ENCODE assay signal across 8 mouse cellular contexts in genomic region chr5:107726281-107727006, GRCm38 (mm10). TPM values are rescaled to one million over a fixed set of nuclear protein-coding genes. Genes with fewer than 3 reads are reported as not detected.
A peak's percentile ranks its signal among the peaks of the same experiment; 100 is the strongest.
DNase-seq lines count a peak whose midpoint lies in the region; ATAC-seq lines count a peak whose summit lies in the region.

No protein-coding gene starts in this region.

- peak; percentile 20 for ATAC-seq in inflammation-experienced regulatory T-cells, adult 6 months
- no peak for ATAC-seq in midbrain, embryonic 12.5 days (ENCODE audit: low FRiP score, low read depth)

- H3K27me3 ChIP-seq in forebrain, embryonic 10.5 days (ENCODE audit: poor library complexity, severe bottlenecking), result peaks cover 100% of the 10 kb centered on the region
- peaks cover 86% of the 10 kb centered on the region for H3K27me3 ChIP-seq in midbrain, embryonic 12.5 days

- peak; percentile 46 for DNase-seq in embryo, embryonic 10.5 days (ENCODE audit: low spot score)
- no peak for DNase-seq in embryo, embryonic 10 days (ENCODE audit: low spot score)
- peak; percentile 45 for DNase-seq in CD4-positive, CD25-positive, alpha-beta regulatory T cell, adult 2 months (ENCODE audit: low read depth, low spot score)
- peak; percentile 45 for DNase-seq in forebrain, embryonic 10.5 days (ENCODE audit: extremely low spot score, low spot score)
- peak; percentile 11 for DNase-seq in yolk sac, embryonic 10.5 days (ENCODE audit: low spot score)
- no peak for DNase-seq in frontal cortex, postnatal 36 days (ENCODE audit: low spot score in 2 of 2)

- H3K4me3 ChIP-seq in forebrain, embryonic 10.5 days, result peak overlapping the region; percentile 41
- H3K4me3 ChIP-seq in midbrain, embryonic 12.5 days, result peak overlapping the region; percentile 31

- peak overlapping the region; percentile 51 for H3K4me2 ChIP-seq in midbrain, embryonic 12.5 days (replicated peaks)

- H3K9me3 ChIP-seq in forebrain, embryonic 10.5 days, result no peaks in the 10 kb centered on the region
- H3K9me3 ChIP-seq in midbrain, embryonic 12.5 days, result no peaks in the 10 kb centered on the region

- no peak overlapping the region for H3K27ac ChIP-seq in forebrain, embryonic 10.5 days
- no peak overlapping the region for H3K27ac ChIP-seq in midbrain, embryonic 12.5 days (replicated peaks)

- WGBS in forebrain, embryonic 10.5 days, result under 1% methylated on average over 57 of the region's 57 CpGs
- WGBS in midbrain, embryonic 12.5 days, result under 1% methylated on average over 57 of the region's 57 CpGs

- no peak overlapping the region for H3K9ac ChIP-seq in midbrain, embryonic 12.5 days (replicated peaks)

- no peaks in the 10 kb centered on the region for H3K36me3 ChIP-seq in forebrain, embryonic 10.5 days (replicated peaks)
- no peaks in the 10 kb centered on the region for H3K36me3 ChIP-seq in midbrain, embryonic 12.5 days

- peaks cover 48% of the 10 kb centered on the region for H3K4me1 ChIP-seq in forebrain, embryonic 10.5 days
- H3K4me1 ChIP-seq in midbrain, embryonic 12.5 days, result peaks cover 41% of the 10 kb centered on the region

RNA-seq across cellular contexts. Expression of gene Gfi1, which starts 0.6 kb away (rescaled TPM):
- not detected in 2 replicates for polyA plus RNA-seq in forebrain, embryonic 10.5 days (2016; fragmentation: Nextera tagmentation; extraction: Ambion mirVana)
- 1 to 10 TPM; 2.0 to 7.4 (median 5.5) TPM for polyA plus RNA-seq in inflammation-experienced regulatory T-cells, adult 6 months (2017; shearing (Covaris generic))
- polyA plus RNA-seq in midbrain, embryonic 12.5 days (2016; fragmentation: Nextera tagmentation; extraction: Ambion mirVana), result 0.08 TPM in 1 of 2 replicates, not detected in the other

Comparison
In these comparisons a context has a peak if more than half of its experiments do, and no peak if none do; other contexts are left out.
1. DNase-seq: peak in embryo, embryonic 10.5 days (single experiment), CD4-positive, CD25-positive, alpha-beta regulatory T cell, adult 2 months (single experiment), forebrain, embryonic 10.5 days (single experiment) and yolk sac, embryonic 10.5 days (single experiment); none in embryo, embryonic 10 days (single experiment) and frontal cortex, postnatal 36 days (0 of 2).